Mouse (Mus musculus) lung, adult 2 months (tissue): ENCODE results near the gene Gm49383.

ENCODE experiments used
- CTCF ChIP-seq: fragments of 200-500 bp; IDR thresholded peaks from 2 replicates; pipeline ENCODE4 v1.5.1; 2011; ENCODE audit warnings: mild to moderate bottlenecking, low read length, control low read depth; ENCODE audit not compliant: insufficient read depth
- POLR2A ChIP-seq: fragments of 200-500 bp; IDR thresholded peaks from 2 replicates; pipeline ENCODE4 v1.6.1; 2011; ENCODE audit warnings: low read depth, mild to moderate bottlenecking, control low read depth, low read length, borderline replicate concordance; ENCODE audit errors: extremely low read depth

DNA sequence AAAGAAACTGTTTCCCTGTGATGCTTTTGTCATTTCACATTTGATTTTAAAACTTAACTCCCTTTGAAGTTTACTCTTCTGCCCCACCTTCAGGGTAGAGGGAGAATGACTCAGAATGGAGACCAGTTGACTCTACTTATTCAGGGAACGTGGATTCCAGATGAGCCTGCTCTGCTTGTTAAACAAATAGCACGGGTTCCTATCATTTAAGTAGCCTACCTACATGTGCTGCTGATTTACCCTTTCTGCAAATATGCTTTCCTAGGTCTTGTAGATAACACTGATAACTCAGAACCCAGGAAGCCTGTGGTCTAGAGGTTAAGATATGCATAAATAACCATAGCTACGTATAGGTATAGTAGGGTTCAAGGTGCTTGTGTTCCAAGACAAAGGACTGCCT, 32.0 kb downstream of the Gm49383 start:
- TF ChIP-seq CTCF: no peak
- no peak for TF ChIP-seq POLR2A
